Mouse (Mus musculus) heart, postnatal 0 days (tissue): ENCODE data around the gene Tarsl2.

ENCODE experiments used
- CTCF ChIP-seq: IDR thresholded peaks from 2 replicates; pipeline ENCODE4 v1.5.1; 2016; ENCODE audit warnings: antibody characterized with exemption, control low read depth, low read depth
- EP300 ChIP-seq: IDR thresholded peaks from 2 replicates; pipeline ENCODE4 v1.6.1; 2016; ENCODE audit warnings: antibody characterized with exemption, low read depth

- TF ChIP-seq CTCF (0 out of 2 replicates have a peak, but pooled peaks have one; percentile 3), EP300 (no peak)
These were observed 757 bp upstream of the Tarsl2 start for GRCm38 (mm10) chr7:65643861-65644421.
